In genomic region chr7:28969672-28970394, GRCm38 (mm10) we compare ENCODE assay signal across 12 mouse cellular contexts. TPM values are rescaled to one million over a fixed set of nuclear protein-coding genes. Genes with fewer than 3 reads are reported as not detected.
A peak's percentile ranks its signal among the peaks of the same experiment; 100 is the strongest.
DNase-seq lines count a peak whose midpoint lies in the region; ATAC-seq and TF ChIP-seq lines count a peak whose summit lies in the region.
"Had no signal": no experiment of that assay in that cellular context is flagged by ENCODE, and none has a peak within 500 bp of the region (broad histone marks: within the 10 kb centered on the region; RNA-seq: fewer than 3 reads in every experiment).

No protein-coding gene starts in this region.

- TF ChIP-seq POLR2A in liver, adult 2 months (IDR thresholded peaks at IDR 0.05; ENCODE audit: extremely low read depth, insufficient read depth, low read length) = no peak

- H3K36me3 ChIP-seq in liver, adult 2 months (ENCODE audit: control insufficient read depth, insufficient read depth, low read length) = no peaks in the 10 kb centered on the region; the same call in 1 of the 2 replicates
- H3K36me3 ChIP-seq in kidney, embryonic 15.5 days = peaks cover 43% of the 10 kb centered on the region
- peaks cover 55% of the 10 kb centered on the region for H3K36me3 ChIP-seq in forebrain, embryonic 13.5 days (ENCODE audit: poor library complexity, severe bottlenecking)

- WGBS in liver, adult 2 months = 25% methylated on average over 12 of the region's 12 CpGs
- 36% methylated on average over 12 of the region's 12 CpGs for WGBS in kidney, embryonic 15.5 days
- 82% methylated on average over 12 of the region's 12 CpGs for WGBS in forebrain, embryonic 13.5 days

- peak; percentile 30 for ATAC-seq in kidney, embryonic 15.5 days (replicated peaks; ENCODE audit: low FRiP score)
- no peak for ATAC-seq in forebrain, embryonic 13.5 days
- ATAC-seq in erythroid progenitor cell, adult 5-6 weeks (replicated peaks; ENCODE audit: low FRiP score, poor library complexity, severe bottlenecking) = no peak
- ATAC-seq: Patski had no signal

- H3K27ac ChIP-seq in liver, adult 2 months (replicated peaks; ENCODE audit: insufficient read depth, low read depth, low read length) = peak overlapping the region; percentile 30
- H3K27ac ChIP-seq in kidney, embryonic 15.5 days = peak overlapping the region; percentile 63
- H3K27ac ChIP-seq in forebrain, embryonic 13.5 days = no peak overlapping the region
- H3K27ac ChIP-seq: hindbrain, embryonic 14.5 days; limb, embryonic 13.5 days had no signal

- H3K9ac ChIP-seq in liver, adult 2 months (ENCODE audit: low read depth, low read length) = no peak overlapping the region
- no peak overlapping the region for H3K9ac ChIP-seq in kidney, embryonic 15.5 days
- no peak overlapping the region for H3K9ac ChIP-seq in forebrain, embryonic 13.5 days
- H3K9ac ChIP-seq: hindbrain, embryonic 14.5 days; limb, embryonic 13.5 days had no signal

- DNase-seq in liver, adult 2 months (ENCODE audit: extremely low read depth, low read depth, low spot score) = peak; percentile 97
- DNase-seq in liver = no peak
- DNase-seq in ZHBTc4 (ENCODE audit: low read depth, low spot score) = peak; percentile 93
- peak; percentile 83 for DNase-seq in skeletal muscle tissue, adult 2 months (ENCODE audit: low read depth, low spot score)
- no peak for DNase-seq in right cerebral cortex, adult 18-20 months
- DNase-seq: right cerebral cortex, postnatal 4 days had no signal

- H3K4me2 ChIP-seq in kidney, embryonic 15.5 days = no peak overlapping the region
- no peak overlapping the region for H3K4me2 ChIP-seq in forebrain, embryonic 13.5 days
- H3K4me2 ChIP-seq: hindbrain, embryonic 14.5 days; limb, embryonic 13.5 days had no signal

- no peaks in the 10 kb centered on the region for H3K79me2 ChIP-seq in liver, adult 2 months (ENCODE audit: control insufficient read depth, insufficient read depth, low read length)

- TF ChIP-seq CTCF in liver, adult 2 months (IDR thresholded peaks at IDR 0.05; ENCODE audit: low read depth, low read length) = no peak

- H3K4me1 ChIP-seq in liver, adult 2 months (ENCODE audit: control insufficient read depth, insufficient read depth, low read length) = peaks cover 20% of the 10 kb centered on the region; the same call in 1 of the 2 replicates
- H3K4me1 ChIP-seq in kidney, embryonic 15.5 days = peaks cover 34% of the 10 kb centered on the region
- H3K4me1 ChIP-seq in forebrain, embryonic 13.5 days = no peaks in the 10 kb centered on the region
- H3K4me1 ChIP-seq: limb, embryonic 13.5 days had no signal

- no peaks in the 10 kb centered on the region for H3K9me3 ChIP-seq in kidney, embryonic 15.5 days (replicated peaks)
- H3K9me3 ChIP-seq in forebrain, embryonic 13.5 days (replicated peaks) = no peaks in the 10 kb centered on the region
- H3K9me3 ChIP-seq: limb, embryonic 13.5 days had no signal

- H3K27me3 ChIP-seq in liver, adult 2 months (ENCODE audit: control insufficient read depth, insufficient read depth, low read length) = no peaks in the 10 kb centered on the region
- H3K27me3 ChIP-seq in kidney, embryonic 15.5 days = no peaks in the 10 kb centered on the region
- H3K27me3 ChIP-seq in forebrain, embryonic 13.5 days = no peaks in the 10 kb centered on the region
- H3K27me3 ChIP-seq: limb, embryonic 13.5 days; Patski had no signal

- no peak overlapping the region for H3K4me3 ChIP-seq in liver, adult 2 months (ENCODE audit: insufficient read depth, low read depth, low read length)
- no peak overlapping the region for H3K4me3 ChIP-seq in kidney, embryonic 15.5 days (replicated peaks)
- H3K4me3 ChIP-seq in forebrain, embryonic 13.5 days = no peak overlapping the region
- H3K4me3 ChIP-seq: limb, embryonic 13.5 days had no signal

RNA-seq across cellular contexts. Expression of gene Actn4, which starts 7.7 kb away (rescaled TPM):
- 47.4 and 87.1 TPM in 2 replicates for total RNA-seq in liver, adult 2 months (2014; rRNA removed)
- 125 and 145 TPM in 2 replicates for polyA plus RNA-seq in liver, adult 2 months (2012; rRNA removed)
- polyA plus RNA-seq in kidney, embryonic 15.5 days (2015; fragmentation: Nextera tagmentation; extraction: Ambion mirVana) = 288 and 312 TPM in 2 replicates
- 114 and 136 TPM in 2 replicates for polyA plus RNA-seq in forebrain, embryonic 13.5 days (2015; fragmentation: Nextera tagmentation; extraction: Ambion mirVana)
- 170 and 189 TPM in 2 replicates for total RNA-seq in erythroid progenitor cell, adult 5-6 weeks (2015; ENCODE audit: low replicate concordance)
- total RNA-seq in erythroid progenitor cell, adult 5-6 weeks (2017; ENCODE audit: low replicate concordance) = 173 and 197 TPM in 2 replicates

RNA-seq across cellular contexts. Expression of gene Eif3k, which starts 11.8 kb away (rescaled TPM):
- total RNA-seq in liver, adult 2 months (2014; rRNA removed) = 64.8 and 73.2 TPM in 2 replicates
- polyA plus RNA-seq in liver, adult 2 months (2012; rRNA removed) = 86.3 and 91.2 TPM in 2 replicates
- 401 and 402 TPM in 2 replicates for polyA plus RNA-seq in kidney, embryonic 15.5 days (2015; fragmentation: Nextera tagmentation; extraction: Ambion mirVana)
- 351 and 356 TPM in 2 replicates for polyA plus RNA-seq in forebrain, embryonic 13.5 days (2015; fragmentation: Nextera tagmentation; extraction: Ambion mirVana)
- 83.8 and 161 TPM in 2 replicates for total RNA-seq in erythroid progenitor cell, adult 5-6 weeks (2015; ENCODE audit: low replicate concordance)
- 81.5 and 115 TPM in 2 replicates for total RNA-seq in erythroid progenitor cell, adult 5-6 weeks (2017; ENCODE audit: low replicate concordance)

RNA-seq across cellular contexts. Expression of gene Map4k1, which starts 12.0 kb away (rescaled TPM):
- total RNA-seq in liver, adult 2 months (2014; rRNA removed) = 0.18 and 0.54 TPM in 2 replicates
- polyA plus RNA-seq in liver, adult 2 months (2012; rRNA removed) = 1.2 and 1.5 TPM in 2 replicates
- 9.0 and 9.6 TPM in 2 replicates for polyA plus RNA-seq in kidney, embryonic 15.5 days (2015; fragmentation: Nextera tagmentation; extraction: Ambion mirVana)
- 4.3 and 4.4 TPM in 2 replicates for polyA plus RNA-seq in forebrain, embryonic 13.5 days (2015; fragmentation: Nextera tagmentation; extraction: Ambion mirVana)
- 13.0 and 23.1 TPM in 2 replicates for total RNA-seq in erythroid progenitor cell, adult 5-6 weeks (2015; ENCODE audit: low replicate concordance)
- total RNA-seq in erythroid progenitor cell, adult 5-6 weeks (2017; ENCODE audit: low replicate concordance) = 7.3 and 7.9 TPM in 2 replicates

Comparison
In these comparisons a context has a peak if more than half of its experiments do, and no peak if none do; other contexts are left out.
1. DNase-seq: peak in liver, adult 2 months (single experiment), ZHBTc4 (single experiment) and skeletal muscle tissue, adult 2 months (single experiment); none in liver (single experiment) and right cerebral cortex, adult 18-20 months (single experiment).